Mouse (Mus musculus): ENCODE measurements at regions not wholly inside any gene's neighbourhood (a gene's known extent, or its start where the extent isn't known, plus 50 kb on each side); places are given as distances from the start of the nearest gene placed in this dataset.

DNA sequence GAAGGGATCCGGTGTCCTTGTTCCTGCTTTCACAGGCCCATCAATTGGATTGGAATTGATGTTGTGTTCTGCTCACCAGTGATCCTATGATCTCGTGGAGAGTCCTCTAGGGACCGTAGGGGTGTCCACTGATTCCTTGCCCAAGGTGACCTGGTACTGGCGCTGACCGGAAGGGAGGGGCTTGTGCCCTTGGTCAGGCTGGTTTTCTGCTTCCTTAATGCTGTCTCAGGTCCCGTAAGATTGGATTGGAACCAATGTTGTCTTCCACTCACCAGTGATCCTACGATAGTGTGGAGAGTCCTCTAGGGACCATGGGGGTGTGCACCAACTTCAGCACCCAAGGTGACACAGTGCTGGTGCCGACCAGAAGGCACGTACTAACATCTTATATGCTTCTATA lies 324.9 kb upstream of the Ptchd4 start:
- no peaks in the 10 kb centered on the region for H3K36me3 ChIP-seq
- no peaks in the 10 kb centered on the region for H3K4me1 ChIP-seq
- no peak overlapping the region for H3K27ac ChIP-seq (replicated peaks)
- no peaks in the 10 kb centered on the region for H3K27me3 ChIP-seq (replicated peaks)
- 87% methylated on average over 9 of the region's 9 CpGs for WGBS
- ATAC-seq (ENCODE audit: low FRiP score), result no peak
- no peaks in the 10 kb centered on the region for H3K9me3 ChIP-seq (replicated peaks)
- no peak overlapping the region for H3K4me2 ChIP-seq
- H3K4me3 ChIP-seq (replicated peaks), result no peak overlapping the region
- no peak overlapping the region for H3K9ac ChIP-seq (replicated peaks)

GRCm38 (mm10) chr17:42008415-42008814 lies 307.3 kb upstream of the Ptchd4 start:
- Histone ChIP-seq H3K4me2 (no peak overlapping the region), H3K9ac (replicated peaks) (no peak overlapping the region), H3K27ac (replicated peaks) (no peak overlapping the region), H3K27me3 (replicated peaks) (no peaks in the 10 kb centered on the region), H3K4me3 (replicated peaks) (no peak overlapping the region), H3K4me1 (no peaks in the 10 kb centered on the region), H3K9me3 (replicated peaks) (no peaks in the 10 kb centered on the region), H3K36me3 (no peaks in the 10 kb centered on the region)
- peak; percentile 11; the same call in 1 of the 2 replicates for ATAC-seq (ENCODE audit: low FRiP score)

DNA sequence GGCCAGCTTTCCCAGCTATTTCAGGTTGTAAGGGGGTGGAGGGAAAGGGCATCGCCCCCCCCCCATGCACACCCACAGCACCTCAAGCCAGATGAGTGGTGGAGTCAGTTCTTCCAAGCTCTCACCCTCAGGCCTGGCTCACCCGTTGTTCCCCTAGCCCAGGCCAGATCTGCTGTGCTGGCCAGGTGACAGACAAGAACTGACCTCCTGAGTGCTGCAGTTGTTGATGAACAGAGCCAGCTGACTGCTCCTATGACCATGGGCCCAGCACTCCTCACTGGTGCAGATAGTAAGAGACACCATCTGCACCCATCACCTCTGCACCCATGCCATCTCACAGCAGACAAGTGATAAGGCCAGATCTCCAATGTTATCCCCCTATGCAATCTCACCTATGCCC lies 291.5 kb upstream of the Ptchd4 start:
- no peaks in the 10 kb centered on the region for H3K36me3 ChIP-seq
- H3K4me2 ChIP-seq, result no peak overlapping the region
- no peak overlapping the region for H3K4me3 ChIP-seq (replicated peaks)
- no peak overlapping the region for H3K27ac ChIP-seq (replicated peaks)
- no peak overlapping the region for H3K9ac ChIP-seq (replicated peaks)
- H3K27me3 ChIP-seq (replicated peaks), result no peaks in the 10 kb centered on the region
- no peaks in the 10 kb centered on the region for H3K9me3 ChIP-seq (replicated peaks)
- WGBS, result 85% methylated on average over 2 of the region's 2 CpGs
- no peak for ATAC-seq (ENCODE audit: low FRiP score)
- no peaks in the 10 kb centered on the region for H3K4me1 ChIP-seq

GRCm38 (mm10) chr17:42027253-42027652 lies 288.5 kb upstream of the Ptchd4 start:
- no peak overlapping the region for H3K9ac ChIP-seq (replicated peaks)
- no peak for ATAC-seq (ENCODE audit: low FRiP score)
- no peaks in the 10 kb centered on the region for H3K4me1 ChIP-seq

GRCm38 (mm10) chr17:42029452-42029851 lies 286.3 kb upstream of the Ptchd4 start:
- WGBS, result 79% methylated on average over 3 of the region's 3 CpGs
- no peak for ATAC-seq (ENCODE audit: low FRiP score)
- Histone ChIP-seq H3K36me3 (no peaks in the 10 kb centered on the region), H3K4me2 (no peak overlapping the region), H3K4me3 (replicated peaks) (no peak overlapping the region), H3K9ac (replicated peaks) (no peak overlapping the region), H3K9me3 (replicated peaks) (no peaks in the 10 kb centered on the region), H3K27ac (replicated peaks) (no peak overlapping the region), H3K27me3 (replicated peaks) (no peaks in the 10 kb centered on the region), H3K4me1 (no peaks in the 10 kb centered on the region)

More at GRCm38 (mm10) chr17:42027253-42027652, 288.5 kb upstream of the Ptchd4 start:
- no peaks in the 10 kb centered on the region for H3K9me3 ChIP-seq (replicated peaks)
- no peak overlapping the region for H3K4me2 ChIP-seq
- H3K36me3 ChIP-seq, result no peaks in the 10 kb centered on the region
- no peak overlapping the region for H3K27ac ChIP-seq (replicated peaks)
- H3K27me3 ChIP-seq (replicated peaks), result no peaks in the 10 kb centered on the region
- no peak overlapping the region for H3K4me3 ChIP-seq (replicated peaks)

GRCm38 (mm10) chr17:42037089-42037488 lies 278.7 kb upstream of the Ptchd4 start:
- no peak overlapping the region for H3K4me2 ChIP-seq
- H3K9ac ChIP-seq (replicated peaks), result no peak overlapping the region
- ATAC-seq (ENCODE audit: low FRiP score), result no peak
- no peaks in the 10 kb centered on the region for H3K9me3 ChIP-seq (replicated peaks)
- 95% methylated on average over 2 of the region's 2 CpGs for WGBS
- H3K36me3 ChIP-seq, result no peaks in the 10 kb centered on the region
- no peaks in the 10 kb centered on the region for H3K27me3 ChIP-seq (replicated peaks)
- no peaks in the 10 kb centered on the region for H3K4me1 ChIP-seq
- no peak overlapping the region for H3K27ac ChIP-seq (replicated peaks)
- no peak overlapping the region for H3K4me3 ChIP-seq (replicated peaks)

DNA sequence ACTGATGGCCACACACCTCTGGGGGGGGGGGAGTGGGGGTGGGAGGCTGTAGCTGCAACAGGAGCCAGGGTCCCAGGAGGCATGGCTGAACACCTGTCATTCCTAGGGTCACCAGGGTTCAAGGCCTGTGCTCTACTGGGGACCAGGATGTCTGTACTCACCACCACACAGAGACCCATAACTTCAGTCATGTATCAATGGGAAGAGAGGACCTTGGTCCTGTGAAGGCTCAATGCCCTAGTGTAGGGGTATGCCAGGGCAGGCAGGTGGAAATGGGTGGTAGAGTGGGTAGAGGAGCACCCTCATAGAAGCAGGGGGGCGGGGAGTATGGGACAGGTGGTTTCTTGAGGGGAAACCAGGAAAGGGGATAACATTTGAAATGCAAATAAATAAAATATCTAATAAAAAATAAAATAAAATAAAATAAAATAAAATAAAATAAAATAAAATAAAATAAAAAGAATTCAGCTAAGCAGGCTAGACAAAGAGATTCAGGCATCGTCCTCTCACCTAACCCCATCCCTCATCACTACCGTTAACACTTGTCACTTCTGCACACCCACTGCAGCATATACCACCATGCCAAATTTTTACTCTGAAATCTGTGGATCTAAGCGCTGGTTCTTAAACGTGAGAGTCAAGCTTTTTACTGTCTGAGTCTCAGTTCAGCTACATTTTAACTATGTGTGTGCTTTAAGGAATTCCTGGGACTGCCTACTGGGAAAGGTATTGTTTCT lies 265.8 kb upstream of the Ptchd4 start:
- no peaks in the 10 kb centered on the region for H3K36me3 ChIP-seq
- H3K9ac ChIP-seq (replicated peaks), result no peak overlapping the region
- H3K4me2 ChIP-seq, result no peak overlapping the region
- H3K27me3 ChIP-seq (replicated peaks), result no peaks in the 10 kb centered on the region
- H3K4me3 ChIP-seq (replicated peaks), result no peak overlapping the region
- WGBS, result 83% methylated on average over 5 of the region's 5 CpGs
- H3K9me3 ChIP-seq (replicated peaks), result no peaks in the 10 kb centered on the region
- no peak; the same call in 1 of the 2 replicates for ATAC-seq (ENCODE audit: low FRiP score)
- no peaks in the 10 kb centered on the region for H3K4me1 ChIP-seq
- H3K27ac ChIP-seq (replicated peaks), result no peak overlapping the region

DNA sequence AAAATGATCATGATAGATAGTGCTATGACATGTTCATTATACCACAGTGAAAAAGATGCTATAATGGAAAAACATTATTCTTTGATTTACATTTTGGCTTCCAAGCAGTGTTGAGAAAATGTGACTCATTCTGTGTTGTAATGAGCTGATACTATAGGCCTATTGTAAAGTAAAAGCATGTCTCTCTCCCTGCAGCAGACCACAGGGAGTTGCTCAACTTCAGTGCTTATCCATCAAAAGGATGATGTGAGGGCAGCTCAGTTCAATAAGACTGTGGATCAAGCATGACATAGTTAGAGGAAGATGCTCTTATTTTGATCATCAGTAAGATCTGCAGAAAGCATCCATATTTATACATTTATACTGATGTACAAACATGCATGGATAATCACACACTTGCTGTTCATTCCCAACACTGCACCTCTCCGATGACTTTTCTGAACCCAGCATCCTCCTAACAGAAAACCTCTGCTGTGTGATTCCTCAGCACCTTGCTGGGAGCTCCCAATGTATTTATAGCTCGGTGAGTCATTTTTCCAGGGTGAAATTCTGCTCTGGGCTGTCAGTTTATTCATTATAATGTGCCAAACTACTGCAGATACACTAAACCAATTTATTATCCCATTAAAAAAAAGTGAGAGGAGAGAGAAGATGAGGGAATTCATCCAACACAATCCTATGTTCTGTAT lies 224.8 kb upstream of the Ptchd4 start:
- Histone ChIP-seq H3K27ac (replicated peaks) (no peak overlapping the region), H3K27me3 (replicated peaks) (no peaks in the 10 kb centered on the region), H3K4me3 (replicated peaks) (no peak overlapping the region), H3K9me3 (replicated peaks) (no peaks in the 10 kb centered on the region), H3K36me3 (no peaks in the 10 kb centered on the region), H3K9ac (replicated peaks) (no peak overlapping the region), H3K4me2 (no peak overlapping the region), H3K4me1 (0 out of 2 replicates have a peak, but pooled peaks cover 2% of the 10 kb centered on the region)
- peak; percentile 45; the same call in 1 of the 2 replicates for ATAC-seq (ENCODE audit: low FRiP score)
- 63% methylated on average over 2 of the region's 2 CpGs for WGBS

GRCm38 (mm10) chr17:42113684-42114083 lies 202.1 kb upstream of the Ptchd4 start:
- 82% methylated on average over 1 of the region's 1 CpGs for WGBS
- Histone ChIP-seq H3K9me3 (replicated peaks) (no peaks in the 10 kb centered on the region), H3K4me1 (no peaks in the 10 kb centered on the region), H3K4me2 (no peak overlapping the region), H3K4me3 (replicated peaks) (no peak overlapping the region), H3K27ac (replicated peaks) (no peak overlapping the region), H3K27me3 (replicated peaks) (no peaks in the 10 kb centered on the region), H3K9ac (replicated peaks) (no peak overlapping the region), H3K36me3 (no peaks in the 10 kb centered on the region)
- ATAC-seq (ENCODE audit: low FRiP score), result no peak; the same call in 1 of the 2 replicates

DNA sequence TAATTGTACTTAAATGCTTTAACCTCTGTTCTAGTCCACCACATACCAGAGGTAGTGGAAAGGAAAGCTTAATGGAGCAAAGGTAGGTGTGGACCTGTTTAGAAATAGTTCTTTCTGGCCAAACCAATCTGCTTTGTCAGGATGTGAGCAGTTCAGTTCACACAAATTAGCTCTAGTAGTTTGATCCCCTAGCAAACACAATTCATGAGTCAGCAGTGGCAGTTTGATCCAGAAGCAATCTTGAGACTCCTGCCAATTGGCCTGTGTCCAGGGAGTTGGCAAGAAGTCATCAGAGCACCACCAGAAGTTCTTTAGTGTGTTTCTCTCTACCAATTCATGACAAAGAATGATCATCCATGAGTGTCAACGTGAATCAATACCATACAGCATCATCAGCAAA lies 195.0 kb upstream of the Ptchd4 start:
- no peaks in the 10 kb centered on the region for H3K9me3 ChIP-seq (replicated peaks)
- no peak for ATAC-seq (ENCODE audit: low FRiP score)
- H3K4me1 ChIP-seq, result no peaks in the 10 kb centered on the region
- 93% methylated on average over 1 of the region's 1 CpGs for WGBS
- H3K27me3 ChIP-seq (replicated peaks), result no peaks in the 10 kb centered on the region
- no peak overlapping the region for H3K4me2 ChIP-seq
- H3K9ac ChIP-seq (replicated peaks), result no peak overlapping the region
- H3K27ac ChIP-seq (replicated peaks), result no peak overlapping the region
- no peaks in the 10 kb centered on the region for H3K36me3 ChIP-seq
- H3K4me3 ChIP-seq (replicated peaks), result no peak overlapping the region

GRCm38 (mm10) chr17:42126488-42127237 lies 189.1 kb upstream of the Ptchd4 start:
- Histone ChIP-seq H3K9ac (replicated peaks) (no peak overlapping the region), H3K4me2 (no peak overlapping the region), H3K36me3 (no peaks in the 10 kb centered on the region), H3K4me1 (no peaks in the 10 kb centered on the region), H3K27me3 (replicated peaks) (no peaks in the 10 kb centered on the region), H3K4me3 (replicated peaks) (no peak overlapping the region), H3K27ac (replicated peaks) (no peak overlapping the region), H3K9me3 (replicated peaks) (no peaks in the 10 kb centered on the region)
- peak; percentile 35 for ATAC-seq (ENCODE audit: low FRiP score)
- 62% methylated on average over 9 of the region's 9 CpGs for WGBS

Data from neural tube, embryonic 15.5 days (tissue).